Mouse (Mus musculus): Measurements from ENCODE around the gene Lcn12.

The Lcn12 gene

DNA sequence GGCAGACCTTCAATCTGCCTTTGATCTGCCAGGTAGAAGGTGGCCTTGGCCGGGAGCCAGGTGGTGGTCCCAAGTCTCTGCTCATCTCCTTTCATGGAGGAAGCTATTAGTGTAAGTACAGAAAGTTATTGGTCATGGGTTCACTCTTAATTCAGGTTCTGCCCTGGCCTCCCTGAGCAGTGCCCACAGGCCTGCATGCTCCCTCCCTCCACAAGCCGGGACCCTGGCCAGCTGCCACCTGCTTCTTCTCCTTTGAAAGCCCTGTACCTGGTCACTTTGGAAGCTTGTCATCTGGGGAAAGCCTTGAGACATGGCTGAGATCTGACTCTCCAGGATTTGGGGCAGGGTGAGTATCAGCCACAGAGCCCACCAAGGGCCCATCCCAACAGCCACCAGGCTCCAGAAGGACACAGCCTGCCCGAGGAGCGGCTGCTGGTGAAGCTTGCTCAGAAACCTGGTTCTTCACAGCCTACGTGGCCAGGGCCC is at the start of gene Lcn12:
Gene Lcn12 (minus strand): TSS at position 436 of the 486 bp plus-strand sequence.
- DNase-seq (ENCODE audit: low spot score) = no peak

DNA sequence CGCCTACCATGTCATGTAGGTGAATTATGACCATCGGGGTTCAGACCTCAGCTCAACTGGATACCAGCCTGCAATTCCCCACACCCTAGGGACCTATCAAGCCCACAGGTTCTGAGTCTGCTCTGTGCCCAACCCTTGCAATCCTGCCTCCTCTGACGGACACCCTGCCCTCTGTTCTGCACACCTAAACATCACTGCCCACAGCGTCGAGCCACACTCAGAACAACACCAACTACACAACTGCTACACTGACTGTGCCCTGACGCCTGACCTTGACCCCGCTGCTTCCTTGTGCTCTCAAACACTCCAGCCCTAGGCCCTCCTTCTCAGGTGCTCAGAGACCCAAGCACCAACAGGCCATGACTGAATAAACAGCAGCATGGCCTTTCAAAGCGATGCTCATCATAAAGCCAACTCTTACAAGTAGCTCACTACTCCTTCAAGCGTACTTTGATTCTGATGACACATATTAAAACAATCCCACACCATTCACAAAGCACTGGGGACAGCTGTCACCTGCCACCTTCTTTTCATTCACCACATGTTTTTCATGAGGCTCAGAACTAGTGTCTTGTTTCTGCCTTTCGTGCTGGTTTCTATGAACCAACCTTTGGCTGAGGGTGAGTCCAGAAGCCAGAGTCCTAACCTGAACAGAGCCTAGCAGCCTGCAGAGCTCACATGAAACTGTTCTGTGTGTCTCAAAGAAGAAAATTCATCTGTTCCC is 48.1 kb upstream of the Lcn12 start:
- peak; percentile 13 for DNase-seq (ENCODE audit: low spot score)

DNA sequence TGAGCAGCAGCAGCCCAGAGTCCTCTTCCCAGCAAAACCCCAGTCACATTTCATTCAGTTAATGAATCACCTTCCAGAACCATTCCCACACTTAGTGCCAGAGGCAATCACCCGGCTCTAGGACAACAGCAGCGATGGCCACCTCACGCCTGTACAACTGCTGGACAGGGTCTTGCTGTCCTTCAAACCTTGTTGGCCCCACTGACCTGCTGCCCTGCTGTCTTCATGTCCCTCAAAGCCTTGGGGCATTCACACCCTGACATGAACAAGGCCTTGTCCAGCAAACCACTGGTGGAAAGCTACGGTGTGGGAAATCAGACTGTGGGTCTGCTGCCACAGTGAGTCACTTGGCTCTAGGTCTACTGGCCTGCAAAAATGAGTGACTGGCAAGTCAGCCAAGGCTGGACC is 46.8 kb upstream of the Lcn12 start:
- DNase-seq (ENCODE audit: low spot score) = no peak

GRCm38 (mm10) chr2:25536531-25536930 is 42.8 kb upstream of the Lcn12 start:
- no peak for DNase-seq (ENCODE audit: low spot score)

DNA sequence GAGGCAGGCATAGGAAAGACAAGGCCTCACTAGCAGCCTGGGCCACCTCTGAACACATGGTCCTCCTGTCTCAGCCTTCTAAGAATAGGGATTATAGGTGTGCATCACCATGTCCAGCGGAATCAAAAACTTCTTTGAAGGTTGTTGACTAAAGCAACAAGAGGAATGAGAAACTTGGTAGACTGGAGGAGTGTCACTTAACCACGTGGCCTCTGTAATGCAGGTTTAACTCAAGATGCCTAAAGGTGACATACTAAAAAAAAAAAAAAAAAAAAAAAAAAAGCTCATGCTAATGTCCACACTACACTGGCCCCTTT is 41.1 kb upstream of the Lcn12 start:
- no peak for DNase-seq (ENCODE audit: low spot score)

GRCm38 (mm10) chr2:25534178-25534865 is 40.6 kb upstream of the Lcn12 start:
- peak; percentile 88 for DNase-seq (ENCODE audit: low spot score)

DNA sequence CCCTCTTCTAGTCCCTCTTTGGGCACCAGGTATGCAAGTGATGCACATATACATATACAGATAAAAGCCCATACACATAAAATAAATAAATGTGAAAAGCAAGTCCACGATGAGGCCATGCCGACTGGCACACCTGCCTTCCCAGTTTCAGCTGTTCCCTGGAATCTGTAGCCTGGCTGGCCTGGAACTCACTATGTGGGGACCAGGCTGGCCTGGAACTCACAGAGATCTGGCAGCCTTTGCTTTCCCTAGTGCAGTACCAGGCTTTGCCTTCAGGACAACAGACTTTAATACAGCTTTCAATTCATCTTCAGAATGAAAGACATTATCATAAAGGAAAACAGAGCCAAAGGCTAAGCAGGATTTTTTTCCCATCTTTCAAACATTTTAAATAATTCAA is 40.0 kb upstream of the Lcn12 start:
- DNase-seq (ENCODE audit: low spot score) = no peak

GRCm38 (mm10) chr2:25526510-25527302 is 33.0 kb upstream of the Lcn12 start:
- no peak for DNase-seq (ENCODE audit: low spot score)

DNA sequence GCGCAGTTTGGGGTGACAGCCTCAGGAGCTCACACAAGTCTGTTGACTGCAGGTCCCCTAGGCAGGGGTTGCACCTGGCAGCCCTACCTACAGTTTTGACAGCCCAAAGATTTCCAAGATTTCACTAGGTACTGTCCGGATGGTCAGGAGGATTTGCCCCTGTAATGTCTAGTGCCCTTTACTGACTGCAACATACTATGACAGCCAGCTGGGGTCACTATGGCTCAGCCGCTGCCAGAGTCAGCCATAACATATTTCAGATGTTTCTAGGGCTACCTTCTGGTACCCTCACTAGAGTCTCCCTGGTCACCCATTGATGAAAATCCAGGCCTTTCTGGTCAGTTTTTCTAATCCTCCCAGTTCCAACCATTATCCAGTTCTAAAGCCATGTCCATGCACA is 16.2 kb upstream of the Lcn12 start:
- DNase-seq (ENCODE audit: low spot score) = peak; percentile 3

GRCm38 (mm10) chr2:25506964-25507363 is 13.3 kb upstream of the Lcn12 start:
- DNase-seq (ENCODE audit: low spot score) = peak; percentile 16

DNA sequence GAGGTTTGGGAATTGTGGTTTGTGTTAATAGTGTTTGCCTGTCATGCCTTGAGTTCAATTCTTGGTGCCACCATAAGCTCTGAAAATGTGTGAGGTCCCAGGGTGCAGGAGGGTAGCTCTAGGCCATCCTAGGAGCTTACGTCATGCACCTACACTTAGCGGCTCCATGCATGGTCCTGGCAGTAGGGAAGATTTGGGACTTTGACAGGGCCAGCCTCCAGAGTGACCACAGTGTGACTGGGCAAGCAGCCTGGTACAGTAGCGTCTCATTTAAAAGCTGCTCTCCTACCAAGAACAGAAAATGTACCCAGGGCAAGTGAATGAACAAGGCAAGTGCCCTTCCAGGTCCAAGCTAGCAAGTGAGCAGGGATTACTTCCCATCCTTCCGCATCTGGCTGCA is 12.1 kb upstream of the Lcn12 start:
- DNase-seq (ENCODE audit: low spot score) = no peak

GRCm38 (mm10) chr2:25505000-25505399 is 11.3 kb upstream of the Lcn12 start:
- DNase-seq (ENCODE audit: low spot score) = no peak

- no peak for DNase-seq (ENCODE audit: low spot score)
These were observed 10.8 kb upstream of the Lcn12 start for GRCm38 (mm10) chr2:25504538-25504937.

DNA sequence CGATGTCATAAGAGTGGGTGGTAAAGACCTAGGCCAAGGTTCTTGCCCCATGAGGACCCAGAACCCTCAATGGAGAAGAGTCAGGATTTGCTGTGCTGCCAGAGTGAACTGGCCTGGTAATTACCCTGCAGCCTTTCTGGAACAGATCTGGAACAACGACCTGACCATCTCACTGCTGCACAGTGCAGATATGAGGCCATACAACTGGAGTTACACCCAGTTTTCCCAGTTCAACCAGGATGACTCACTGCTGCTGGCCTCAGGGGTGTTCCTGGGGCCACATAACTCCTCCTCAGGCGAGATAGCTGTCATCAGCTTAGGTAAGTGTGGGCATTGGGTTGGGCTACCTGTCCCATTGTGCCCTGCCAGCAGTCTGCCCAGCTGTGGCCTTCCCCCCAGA is 9.0 kb upstream of the Lcn12 start:
- DNase-seq (ENCODE audit: low spot score) = no peak

- no peak for DNase-seq (ENCODE audit: low spot score)
These were observed 8.1 kb upstream of the Lcn12 start, which contains the start of gene C8g for GRCm38 (mm10) chr2:25501593-25502486. Gene C8g, minus strand, starts transcription at chr2:25501719.

GRCm38 (mm10) chr2:25500576-25501405 is 7.1 kb upstream of the Lcn12 start, which contains the start of gene Fbxw5:
Gene Fbxw5, plus strand, starts transcription at chr2:25500750.
- peak; percentile 89 for DNase-seq (ENCODE audit: low spot score)

GRCm38 (mm10) chr2:25500071-25500575 is 6.4 kb upstream of the Lcn12 start:
- no peak for DNase-seq (ENCODE audit: low spot score)

DNA sequence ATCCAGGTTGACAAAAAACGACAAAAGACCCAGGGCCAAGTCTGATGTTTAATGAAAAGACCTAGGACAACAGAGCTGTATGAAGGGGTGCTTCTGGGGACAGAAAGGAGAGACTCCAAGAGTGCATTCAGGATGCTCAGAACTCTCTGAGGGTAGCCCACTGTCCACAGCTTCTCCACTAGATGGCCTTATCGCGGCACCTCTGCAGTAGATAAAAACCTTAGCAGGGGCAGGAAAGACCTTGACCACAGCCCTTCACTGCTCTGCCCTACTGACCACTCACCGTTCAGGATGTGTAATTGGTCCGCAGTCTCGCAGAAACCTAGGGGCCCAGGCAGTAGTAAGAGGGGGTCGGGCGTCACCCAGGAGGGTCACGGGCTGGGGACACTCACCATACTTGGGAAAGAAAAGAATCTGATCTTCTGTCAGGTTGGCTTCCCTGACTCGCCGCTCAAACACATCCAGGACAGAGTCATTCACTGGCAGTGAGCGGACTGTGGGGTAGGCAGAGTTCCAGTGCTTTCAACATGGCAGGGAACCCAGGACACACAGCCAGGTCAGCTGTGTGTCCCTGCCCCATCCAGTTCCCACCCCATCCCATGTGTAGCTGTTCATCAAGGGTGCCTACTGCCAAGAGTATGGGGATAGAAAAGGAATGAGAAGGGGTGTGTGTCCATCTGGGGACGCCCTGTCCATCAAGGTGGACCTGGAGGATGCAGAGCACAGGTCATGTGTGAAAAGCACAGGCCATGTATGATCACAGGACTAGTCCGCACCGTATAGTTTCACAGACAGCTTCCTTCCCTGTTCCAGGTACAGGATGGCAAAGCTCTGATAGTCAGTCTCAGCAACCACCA is 5.1 kb upstream of the Lcn12 start:
- DNase-seq (ENCODE audit: low spot score) = no peak

- no peak for DNase-seq (ENCODE audit: low spot score)
These were observed 4.3 kb upstream of the Lcn12 start for GRCm38 (mm10) chr2:25497846-25498575.

Measured in lung, postnatal 25 days (tissue).